Mouse (Mus musculus): ENCODE measurements around the gene Kansl1l. TPM values are rescaled to one million over a fixed set of nuclear protein-coding genes. Genes with fewer than 3 reads are reported as not detected.

The Kansl1l gene
- total and polyA plus RNA-seq, 3 experiments, result 1.8 to 1.9 TPM; not detected in 1

DNA sequence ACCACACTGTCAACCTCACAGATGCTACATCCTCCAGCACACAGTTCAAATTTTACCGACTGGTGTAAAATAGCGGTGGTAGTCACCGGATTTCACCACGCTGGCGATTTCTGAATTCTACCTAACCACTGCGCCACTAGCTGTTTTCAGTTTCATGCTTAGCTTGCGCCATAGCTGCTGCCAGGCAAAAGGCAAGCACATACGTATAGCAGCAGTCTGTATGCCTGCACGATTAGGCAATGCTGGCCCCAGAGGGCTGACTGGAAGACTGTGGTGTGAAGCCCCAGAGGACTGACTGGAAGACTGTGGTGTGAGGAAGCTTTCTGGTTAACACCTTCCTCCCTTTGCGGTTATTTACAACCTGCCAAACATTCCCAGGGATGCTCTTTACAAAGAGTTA is 24.6 kb upstream of the Kansl1l start:
- Histone ChIP-seq H3K36me3 (ENCODE audit: control insufficient read depth in 1 of 2, insufficient read depth in 2 of 2, low read length in 2 of 2) (peaks cover 0 to 5% of the 10 kb centered on the region in 2 experiments; a peak in 1 of 4 replicates), H3K27ac (ENCODE audit: control insufficient read depth, low read depth, low read length) (no peak overlapping the region), H3K4me1 (ENCODE audit: control insufficient read depth in 1 of 2, insufficient read depth in 2 of 2, low read length in 2 of 2) (peaks cover 6 to 10% of the 10 kb centered on the region in 2 experiments; a peak in 3 of 4 replicates), H3K9ac (ENCODE audit: control insufficient read depth, low read depth, low read length, poor library complexity, severe bottlenecking) (no peak overlapping the region), H3K79me2 (ENCODE audit: control insufficient read depth, insufficient read depth, low read length, poor library complexity) (no peaks in the 10 kb centered on the region), H3K4me3 (ENCODE audit: control insufficient read depth in 1 of 2, insufficient read depth in 1 of 2, low read depth in 2 of 2, low read length in 2 of 2) (no peak overlapping the region), H3K9me3 (replicated peaks; ENCODE audit: insufficient read depth, low read length) (no peaks in the 10 kb centered on the region), H3K27me3 (ENCODE audit: control insufficient read depth in 1 of 2, insufficient read depth in 2 of 2, low read length in 2 of 2) (no peaks in the 10 kb centered on the region)
- TF ChIP-seq SMC3 (IDR thresholded peaks at IDR 0.05; ENCODE audit: low read depth, low read length), result no peak
- no peak for TF ChIP-seq USF2 (IDR thresholded peaks at IDR 0.05; ENCODE audit: borderline replicate concordance in 1 of 2, insufficient read depth in 1 of 2, low read depth in 1 of 2, low read length in 2 of 2)
- no peak for TF ChIP-seq RCOR1 (IDR thresholded peaks at IDR 0.05; ENCODE audit: low read depth, low read length)
- TF ChIP-seq HCFC1 (IDR thresholded peaks at IDR 0.05; ENCODE audit: low read depth, low read length), result no peak
- no peak for TF ChIP-seq ELF1 (IDR thresholded peaks at IDR 0.05; ENCODE audit: low read depth, low read length)
- TF ChIP-seq TAL1 (IDR thresholded peaks at IDR 0.05; ENCODE audit: low read length), result no peak
- TF ChIP-seq E2F4 (IDR thresholded peaks at IDR 0.05; ENCODE audit: borderline replicate concordance, low read depth, low read length), result no peak
- no peak for TF ChIP-seq ZC3H11A (IDR thresholded peaks at IDR 0.05; ENCODE audit: low read depth, low read length)
- DNase-seq (ENCODE audit: low read depth, low spot score), result no peak

GRCm38 (mm10) chr1:66841510-66841909 is 24.1 kb upstream of the Kansl1l start:
- no peaks in the 10 kb centered on the region for H3K79me2 ChIP-seq (ENCODE audit: control insufficient read depth, insufficient read depth, low read length, poor library complexity)
- no peaks in the 10 kb centered on the region for H3K27me3 ChIP-seq (ENCODE audit: control insufficient read depth in 1 of 2, insufficient read depth in 2 of 2, low read length in 2 of 2)
- H3K4me1 ChIP-seq (ENCODE audit: control insufficient read depth in 1 of 2, insufficient read depth in 2 of 2, low read length in 2 of 2), result peaks cover 6 to 10% of the 10 kb centered on the region in 2 experiments; a peak in 3 of 4 replicates
- H3K4me3 ChIP-seq (ENCODE audit: control insufficient read depth in 1 of 2, insufficient read depth in 1 of 2, low read depth in 2 of 2, low read length in 2 of 2), result no peak overlapping the region
- H3K9ac ChIP-seq (ENCODE audit: control insufficient read depth, low read depth, low read length, poor library complexity, severe bottlenecking), result no peak overlapping the region
- no peaks in the 10 kb centered on the region for H3K9me3 ChIP-seq (replicated peaks; ENCODE audit: insufficient read depth, low read length)
- H3K27ac ChIP-seq (ENCODE audit: control insufficient read depth, low read depth, low read length), result no peak overlapping the region
- peaks cover 0 to 5% of the 10 kb centered on the region in 2 experiments; a peak in 1 of 4 replicates for H3K36me3 ChIP-seq (ENCODE audit: control insufficient read depth in 1 of 2, insufficient read depth in 2 of 2, low read length in 2 of 2)
- 0 out of 2 replicates have a peak, but pooled peaks have one; percentile 19 for TF ChIP-seq MAFK (IDR thresholded peaks at IDR 0.05; ENCODE audit: borderline replicate concordance, low read depth, low read length)
- no peak for TF ChIP-seq MAZ (IDR thresholded peaks at IDR 0.05; ENCODE audit: low read depth, low read length)
- no peak for TF ChIP-seq CHD2 (IDR thresholded peaks at IDR 0.05; ENCODE audit: low read length)
- no peak for TF ChIP-seq MXI1 (IDR thresholded peaks at IDR 0.05; ENCODE audit: low read depth, low read length)
- TF ChIP-seq ZMIZ1 (IDR thresholded peaks at IDR 0.05; ENCODE audit: low read depth, low read length), result no peak
- no peak for DNase-seq (ENCODE audit: low read depth, low spot score)

- Histone ChIP-seq H3K9me3 (replicated peaks; ENCODE audit: insufficient read depth, low read length) (no peaks in the 10 kb centered on the region), H3K4me3 (ENCODE audit: control insufficient read depth in 1 of 2, insufficient read depth in 1 of 2, low read depth in 2 of 2, low read length in 2 of 2) (no peak overlapping the region), H3K27me3 (ENCODE audit: control insufficient read depth in 1 of 2, insufficient read depth in 2 of 2, low read length in 2 of 2) (no peaks in the 10 kb centered on the region), H3K79me2 (ENCODE audit: control insufficient read depth, insufficient read depth, low read length, poor library complexity) (no peaks in the 10 kb centered on the region), H3K27ac (ENCODE audit: control insufficient read depth, low read depth, low read length) (no peak overlapping the region), H3K9ac (ENCODE audit: control insufficient read depth, low read depth, low read length, poor library complexity, severe bottlenecking) (no peak overlapping the region), H3K36me3 (ENCODE audit: control insufficient read depth in 1 of 2, insufficient read depth in 2 of 2, low read length in 2 of 2) (peaks cover 0 to 2% of the 10 kb centered on the region in 2 experiments; a peak in 1 of 4 replicates), H3K4me1 (ENCODE audit: control insufficient read depth in 1 of 2, insufficient read depth in 2 of 2, low read length in 2 of 2) (peaks cover 2 to 4% of the 10 kb centered on the region in 2 experiments; a peak in 3 of 4 replicates)
- peak; percentile 21 for DNase-seq (ENCODE audit: low read depth, low spot score)
- no peak for TF ChIP-seq TAL1 (IDR thresholded peaks at IDR 0.05; ENCODE audit: low read length)
- TF ChIP-seq HCFC1 (IDR thresholded peaks at IDR 0.05; ENCODE audit: low read depth, low read length), result no peak
- no peak for TF ChIP-seq KAT2A (conservative IDR thresholded peaks at IDR 0.05; ENCODE audit: low read depth, low read length)
- TF ChIP-seq MYB (IDR thresholded peaks at IDR 0.05; ENCODE audit: low read depth, low read length), result no peak
- TF ChIP-seq CHD1 (IDR thresholded peaks at IDR 0.05; ENCODE audit: low read depth, low read length), result no peak
- TF ChIP-seq SMC3 (IDR thresholded peaks at IDR 0.05; ENCODE audit: low read depth, low read length), result no peak
- no peak for TF ChIP-seq RCOR1 (IDR thresholded peaks at IDR 0.05; ENCODE audit: low read depth, low read length)
These were observed 22.5 kb upstream of the Kansl1l start for GRCm38 (mm10) chr1:66839755-66840438.

All from MEL (cell line).